Mouse (Mus musculus) liver, embryonic 14.5 days (tissue): ENCODE results near the gene Tmem184b. TPM values are rescaled to one million over a fixed set of nuclear protein-coding genes. Genes with fewer than 3 reads are reported as not detected.
A peak's percentile ranks its signal among the peaks of the same experiment; 100 is the strongest.

Source experiments
- ATAC-seq: fragments of 200-750 bp; cut with Nextera tagmentation; 2 replicates; pipeline ENCODE4 v1.8.0; 2017; ENCODE audit warnings: moderate number of reproducible peaks, mild to moderate bottlenecking, moderate library complexity; ENCODE audit not compliant: insufficient read depth
- DNase-seq, 3 experiments: peaks; one replicate each; pipeline ENCODE4 v3.0.0-alpha.2; 2012 to 2013; ENCODE audit warnings: low read depth in 3 of 3, low spot score in 3 of 3
- H3K27ac ChIP-seq: fragments of 300-500 bp; sonication (generic); 2 replicates; pipeline ENCODE4 v1.5.1; 2014; ENCODE audit warnings: moderate library complexity, mild to moderate bottlenecking, control low read depth, inconsistent platforms
- H3K27me3 ChIP-seq: fragments of 300-500 bp; sonication (generic); 2 replicates; pipeline ENCODE4 v1.6.1; 2014; ENCODE audit warnings: mild to moderate bottlenecking, low read length, moderate library complexity; ENCODE audit not compliant: control insufficient read depth, insufficient read depth
- H3K36me3 ChIP-seq: fragments of 300-500 bp; sonication (generic); replicated peaks from 2 replicates; pipeline ENCODE4 v1.6.1; 2014; ENCODE audit warnings: low read depth; ENCODE audit not compliant: control insufficient read depth, insufficient read depth
- H3K4me1 ChIP-seq, 2 experiments: fragments of 200-500 bp in 1 of 2; fragments of 300-500 bp in 1 of 2; sonication (generic) in 1 of 2; replicated peaks; 2 replicates each; pipeline ENCODE4 v1.6.1; 2012 to 2014; ENCODE audit warnings: antibody characterized with exemption in 1 of 2, inconsistent platforms in 1 of 2, low read length in 1 of 2; ENCODE audit not compliant: control insufficient read depth in 2 of 2, insufficient read depth in 2 of 2
- H3K4me2 ChIP-seq: fragments of 300-500 bp; sonication (generic); 2 replicates; pipeline ENCODE4 v1.6.1; 2014; ENCODE audit warnings: low read depth, mild to moderate bottlenecking, control low read depth, moderate library complexity
- H3K4me3 ChIP-seq, 2 experiments: fragments of 200-500 bp in 1 of 2; fragments of 300-500 bp in 1 of 2; sonication (generic) in 1 of 2; 2 replicates each; pipeline ENCODE4 v1.5.1; 2012 to 2014; ENCODE audit warnings: low read depth in 2 of 2, low read length in 2 of 2, mild to moderate bottlenecking in 2 of 2, control low read depth in 1 of 2, inconsistent platforms in 1 of 2, moderate library complexity in 1 of 2; ENCODE audit not compliant: insufficient read depth in 1 of 2
- H3K9ac ChIP-seq: fragments of 300-500 bp; sonication (generic); replicated peaks from 2 replicates; pipeline ENCODE4 v1.6.1; 2014; ENCODE audit warnings: mild to moderate bottlenecking, control low read depth, moderate library complexity
- H3K9me3 ChIP-seq: fragments of 300-500 bp; sonication (generic); 2 replicates; pipeline ENCODE4 v1.6.1; 2016; ENCODE audit warnings: low read length, mixed read lengths; ENCODE audit not compliant: control insufficient read depth
- CTCF ChIP-seq: IDR thresholded peaks from 2 replicates; pipeline ENCODE4 v1.5.1; 2016; ENCODE audit warnings: antibody characterized with exemption, low read depth, control low read depth
- EP300 ChIP-seq: IDR thresholded peaks from 2 replicates; pipeline ENCODE4 v1.6.1; 2016; ENCODE audit warnings: antibody characterized with exemption, low read depth
- WGBS: fragments of 180-500 bp; shearing (Covaris S2); extraction: QIAGEN DNeasy Blood & Tissue Kit; methylation state at CpG from one replicate; pipeline ENCODE4 v1.1.7; 2014; ENCODE audit not compliant: insufficient replicate concordance; 5-methylcytosine and 5-hydroxymethylcytosine counted together
- polyA plus RNA-seq, 2 experiments: library from polyadenylated mRNA; depleted of rRNA in 1 of 2; stranded (reverse) in 1 of 2; unstranded in 1 of 2; fragments of >200 nt; fragmentation: Nextera tagmentation in 1 of 2; extraction: Ambion mirVana in 1 of 2; gene quantifications; 2 replicates each; pipeline versions ENCODE4 v1.2.1 to v1.2.3; 2012 to 2014

Tmem184b gene
- polyA plus RNA-seq (2012; rRNA removed) (7.2 and 10.3 TPM in 2 replicates), polyA plus RNA-seq (2014; fragmentation: Nextera tagmentation; extraction: Ambion mirVana) (5.7 and 8.6 TPM in 2 replicates)

DNA sequence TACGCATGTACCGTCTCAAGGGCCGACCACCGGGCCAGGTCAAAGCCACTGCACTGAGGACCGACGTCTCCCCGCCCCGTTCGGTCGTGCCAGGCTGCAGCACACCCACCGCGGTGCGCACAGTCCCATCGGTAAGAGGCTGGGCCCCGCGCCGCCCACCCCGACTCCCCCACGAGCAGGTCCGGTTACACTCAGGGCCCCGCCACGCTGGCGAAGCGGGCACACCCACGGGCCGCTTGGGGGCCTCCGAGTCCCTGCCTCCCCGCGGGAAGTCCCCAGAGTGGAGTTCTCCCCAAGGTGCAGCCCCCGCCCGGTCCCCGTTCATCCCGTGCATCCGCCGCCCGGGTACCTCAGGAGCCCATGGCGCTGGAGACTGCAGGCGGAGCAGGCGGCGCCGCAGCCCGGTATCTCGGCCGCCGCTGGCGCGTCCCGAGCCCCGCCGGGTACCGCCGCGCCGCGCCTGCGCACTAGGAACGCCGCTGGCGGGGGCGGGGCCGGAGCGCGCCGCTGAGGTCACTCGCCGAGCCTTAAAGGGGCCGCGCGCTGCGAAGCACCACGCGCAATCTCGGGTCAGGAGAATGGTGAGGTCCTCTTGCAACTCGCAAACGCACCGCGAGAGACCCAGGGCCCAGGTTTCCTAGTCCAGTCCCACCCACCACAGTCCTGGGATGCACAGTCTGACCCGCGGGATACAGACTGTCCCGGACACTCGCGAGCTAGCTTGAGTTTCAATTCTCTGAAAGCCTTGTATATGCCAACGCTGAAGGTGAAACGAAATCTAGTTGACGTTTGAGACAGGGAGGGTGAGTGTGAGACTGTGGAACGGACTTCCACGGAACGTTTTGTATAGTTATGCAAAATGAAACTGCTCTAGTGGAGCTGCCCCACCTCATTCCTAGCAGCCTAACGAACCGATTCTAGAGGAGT, at the start of gene Tmem184b:
Gene Tmem184b, minus strand, starts transcription at position 734 of the 927 bp plus-strand sequence.
- DNase-seq = peak; percentile 58 to 63 (median 62)
- Histone ChIP-seq H3K27me3 (no peaks in the 10 kb centered on the region), H3K27ac (no peak within 1 kb of the TSS), H3K4me2 (peak within 1 kb of the TSS; percentile 96), H3K9ac (peak within 1 kb of the TSS; percentile 74), H3K4me1 (peaks cover 4 to 13% of the 10 kb centered on the region in 2 experiments), H3K36me3 (no peaks in the 10 kb centered on the region), H3K4me3 (peak within 1 kb of the TSS; percentile 65 to 73), H3K9me3 (no peaks in the 10 kb centered on the region)
- TF ChIP-seq EP300 (no peak), CTCF (no peak)
- ATAC-seq = peak; percentile 88
- under 1% methylated on average over 90 of the region's 90 CpGs for WGBS

DNA sequence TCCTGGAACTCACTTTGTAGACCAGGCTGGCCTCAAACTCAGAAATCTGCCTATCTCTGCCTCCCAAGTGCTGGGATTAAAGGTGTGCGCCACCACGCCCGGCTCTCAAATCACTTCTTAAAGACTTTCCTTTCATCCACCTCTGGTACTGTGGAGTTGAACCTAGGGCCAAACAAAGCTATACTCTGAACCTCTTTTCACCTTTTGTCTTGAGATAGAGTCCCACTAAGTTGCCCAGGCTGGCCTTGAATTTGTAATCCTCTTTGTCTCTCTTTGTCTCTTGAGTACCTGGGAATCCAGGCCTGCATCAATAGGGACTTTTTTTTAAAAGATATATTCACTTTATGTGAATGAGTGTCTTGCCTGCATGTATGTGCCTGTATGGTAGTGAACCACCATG, 44.7 kb upstream of the Tmem184b start:
- Histone ChIP-seq H3K4me2 (no peak overlapping the region), H3K9ac (no peak overlapping the region), H3K9me3 (no peaks in the 10 kb centered on the region), H3K4me3 (no peak overlapping the region), H3K27ac (no peak overlapping the region), H3K4me1 (no peaks in the 10 kb centered on the region), H3K36me3 (no peaks in the 10 kb centered on the region), H3K27me3 (no peaks in the 10 kb centered on the region)
- ATAC-seq (no peak), DNase-seq (no peak)
- 74% methylated on average over 3 of the region's 3 CpGs for WGBS
- no peak for TF ChIP-seq EP300
- TF ChIP-seq CTCF = no peak

DNA sequence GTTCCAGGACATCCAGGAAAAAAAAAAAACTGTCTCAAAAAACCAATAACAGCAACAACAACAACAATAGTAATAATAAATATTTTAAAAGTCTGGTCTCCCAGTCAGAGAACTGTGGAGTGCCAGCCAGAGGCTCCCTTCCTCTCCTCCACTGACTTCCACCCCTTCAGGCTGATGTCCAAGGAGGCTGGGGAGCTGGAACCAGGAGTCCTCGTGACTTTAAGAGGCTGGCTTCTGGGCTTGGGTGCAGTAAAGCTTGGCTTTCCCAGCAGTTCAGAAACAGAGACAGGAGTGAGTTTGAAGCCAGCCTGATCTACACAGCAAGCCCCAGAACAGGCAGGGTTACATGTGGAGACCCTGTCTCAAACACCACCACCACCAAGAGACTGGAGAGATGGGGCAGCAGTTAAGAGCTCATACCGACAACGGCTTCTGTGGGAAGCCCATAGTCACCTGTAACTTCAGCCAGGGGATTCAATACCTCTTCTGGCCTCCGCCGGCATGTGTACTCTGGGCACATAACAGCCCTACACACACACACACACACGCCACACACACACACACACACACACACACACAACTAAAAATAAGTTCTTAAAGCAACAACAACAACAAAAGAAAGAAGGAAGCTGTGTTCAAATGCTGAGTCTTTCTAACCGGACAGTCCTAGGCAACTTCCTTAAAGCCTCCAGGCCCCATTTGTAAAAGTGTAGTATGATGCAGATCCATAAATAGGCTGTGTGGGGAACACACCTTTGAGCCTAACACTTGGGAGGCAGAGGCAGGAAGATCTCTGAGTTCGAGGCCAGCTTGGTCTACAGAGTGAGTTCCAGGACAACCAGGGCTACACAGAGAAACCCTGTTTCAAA, 42.7 kb upstream of the Tmem184b start:
- H3K4me2 ChIP-seq = no peak overlapping the region
- H3K27ac ChIP-seq = no peak overlapping the region
- WGBS = 53% methylated on average over 8 of the region's 8 CpGs
- no peak for ATAC-seq
- no peak overlapping the region for H3K4me3 ChIP-seq
- TF ChIP-seq EP300 (no peak), CTCF (no peak)
- H3K36me3 ChIP-seq = no peaks in the 10 kb centered on the region
- H3K9ac ChIP-seq = no peak overlapping the region
- no peaks in the 10 kb centered on the region; the same call in 1 of the 2 replicates for H3K27me3 ChIP-seq
- peaks cover 0 to 1% of the 10 kb centered on the region in 2 experiments; a peak in 2 of 4 replicates for H3K4me1 ChIP-seq
- no peak for DNase-seq
- H3K9me3 ChIP-seq = no peaks in the 10 kb centered on the region

DNA sequence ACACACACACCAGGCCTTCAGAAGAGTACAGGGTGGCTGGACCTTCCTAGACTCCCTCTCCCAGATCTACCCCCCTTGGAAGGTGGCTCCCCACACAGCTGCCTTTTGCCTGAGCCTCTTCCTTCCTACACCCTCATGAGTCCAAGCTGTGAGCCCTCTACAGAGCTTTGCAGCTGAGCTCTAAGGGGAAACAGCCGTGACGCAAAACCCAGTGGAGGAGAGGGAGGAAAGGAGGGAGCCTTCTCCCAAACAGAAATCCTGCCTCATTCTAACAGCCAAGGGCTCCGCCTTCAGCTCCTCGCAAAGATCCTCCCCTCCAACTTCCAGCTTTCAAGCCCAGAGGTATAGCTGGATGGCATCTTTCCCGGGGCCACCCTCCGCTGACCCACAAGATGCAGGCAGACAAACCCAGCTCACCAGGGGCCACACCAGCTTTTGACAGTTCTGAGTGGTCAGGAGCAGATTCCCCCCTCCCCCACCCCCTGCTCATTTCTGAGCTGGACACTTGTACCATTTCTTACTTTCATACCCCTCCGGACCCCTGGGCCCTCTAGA, 40.6 kb upstream of the Tmem184b start:
- 57% methylated on average over 7 of the region's 7 CpGs for WGBS
- Histone ChIP-seq H3K27me3 (no peaks in the 10 kb centered on the region; the same call in 1 of the 2 replicates), H3K36me3 (no peaks in the 10 kb centered on the region), H3K4me1 (peaks cover 0 to 2% of the 10 kb centered on the region in 2 experiments; a peak in 2 of 4 replicates), H3K9ac (no peak overlapping the region), H3K27ac (no peak overlapping the region), H3K9me3 (no peaks in the 10 kb centered on the region), H3K4me2 (no peak overlapping the region), H3K4me3 (no peak overlapping the region)
- TF ChIP-seq CTCF = no peak
- TF ChIP-seq EP300 = no peak
- ATAC-seq (no peak), DNase-seq (no peak)
